Mouse (Mus musculus) stomach, postnatal 0 days (tissue): ENCODE measurements around the gene Prune2. TPM values are rescaled to one million over a fixed set of nuclear protein-coding genes. Genes with fewer than 3 reads are reported as not detected.

Experiments used
- ATAC-seq: fragments of 200-750 bp; cut with Nextera tagmentation; 2 replicates; pipeline ENCODE4 v1.8.0; 2017; ENCODE audit not compliant: low FRiP score, low TSS enrichment
- DNase-seq: peaks from one replicate; pipeline ENCODE4 v3.0.0-alpha.2; 2016; ENCODE audit warnings: low spot score
- H3K27ac ChIP-seq: fragments of 300-500 bp; sonication (generic); replicated peaks from 2 replicates; pipeline ENCODE4 v1.5.1; 2014; ENCODE audit warnings: mild to moderate bottlenecking, control low read depth
- H3K27me3 ChIP-seq: fragments of 300-500 bp; sonication (generic); 2 replicates; pipeline ENCODE4 v1.6.1; 2014; ENCODE audit warnings: low read length; ENCODE audit not compliant: control insufficient read depth, insufficient read depth
- H3K36me3 ChIP-seq: fragments of 300-500 bp; sonication (generic); 2 replicates; pipeline ENCODE4 v1.6.1; 2014; ENCODE audit warnings: low read length, mixed read lengths; ENCODE audit not compliant: control insufficient read depth, insufficient read depth
- H3K4me1 ChIP-seq: fragments of 300-500 bp; sonication (generic); replicated peaks from 2 replicates; pipeline ENCODE4 v1.6.1; 2014; ENCODE audit warnings: antibody characterized with exemption; ENCODE audit not compliant: control insufficient read depth, insufficient read depth
- H3K4me2 ChIP-seq: fragments of 300-500 bp; sonication (generic); replicated peaks from 2 replicates; pipeline ENCODE4 v1.6.1; 2014; ENCODE audit warnings: low read depth, mild to moderate bottlenecking, control low read depth, moderate library complexity
- H3K4me3 ChIP-seq: fragments of 300-500 bp; sonication (generic); 2 replicates; pipeline ENCODE4 v1.5.1; 2014; ENCODE audit warnings: low read depth, low read length, control low read depth
- H3K9ac ChIP-seq: fragments of 300-500 bp; sonication (generic); 2 replicates; pipeline ENCODE4 v1.6.1; 2014; ENCODE audit warnings: mild to moderate bottlenecking, low read length, control low read depth, mixed read lengths
- H3K9me3 ChIP-seq: fragments of 300-500 bp; sonication (generic); 2 replicates; pipeline ENCODE4 v1.6.1; 2016; ENCODE audit warnings: low read length; ENCODE audit not compliant: control insufficient read depth
- CTCF ChIP-seq: IDR thresholded peaks from 2 replicates; pipeline ENCODE4 v1.5.1; 2016; ENCODE audit warnings: antibody characterized with exemption, low read depth, mild to moderate bottlenecking, moderate library complexity
- EP300 ChIP-seq: optimal IDR thresholded peaks from 2 replicates; pipeline ENCODE3; 2016; ENCODE audit warnings: antibody characterized with exemption
- WGBS: fragments of 180-500 bp; shearing (Covaris S2); extraction: QIAGEN DNeasy Blood & Tissue Kit; methylation state at CpG from one replicate; pipeline ENCODE4 v1.1.7; 2014; 5-methylcytosine and 5-hydroxymethylcytosine counted together
- polyA plus RNA-seq: library from polyadenylated mRNA; unstranded; fragments of >200 nt; fragmentation: Nextera tagmentation; extraction: Ambion mirVana; gene quantifications from 2 replicates; pipeline ENCODE4 v1.2.1, GENCODE M21; 2015

Gene Prune2
- polyA plus RNA-seq, 1 experiment from 2014 or later: 2.0 TPM

- Histone ChIP-seq H3K4me2 (no peak overlapping the region), H3K27ac (no peak overlapping the region), H3K4me3 (no peak overlapping the region), H3K27me3 (no peaks in the 10 kb centered on the region), H3K36me3 (no peaks in the 10 kb centered on the region), H3K4me1 (no peaks in the 10 kb centered on the region), H3K9me3 (no peaks in the 10 kb centered on the region), H3K9ac (no peak overlapping the region)
- no peak for ATAC-seq
- TF ChIP-seq CTCF: no peak
- TF ChIP-seq EP300: no peak
- no peak for DNase-seq
- 72% methylated on average over 7 of the region's 7 CpGs for WGBS
These were observed 113.1 kb downstream of the Prune2 start for GRCm38 (mm10) chr19:17069067-17069466.

- DNase-seq: no peak
- H3K27me3 ChIP-seq: no peaks in the 10 kb centered on the region
- H3K4me1 ChIP-seq: no peaks in the 10 kb centered on the region
- H3K9me3 ChIP-seq: no peaks in the 10 kb centered on the region
- no peak overlapping the region for H3K27ac ChIP-seq
- WGBS: 85% methylated on average over 5 of the region's 5 CpGs
- no peak overlapping the region for H3K9ac ChIP-seq
- no peak overlapping the region for H3K4me2 ChIP-seq
- no peaks in the 10 kb centered on the region for H3K36me3 ChIP-seq
- no peak overlapping the region for H3K4me3 ChIP-seq
- ATAC-seq: no peak
- TF ChIP-seq CTCF (0 out of 2 replicates have a peak, but pooled peaks have one; percentile 8), EP300 (no peak)
These were observed 115.3 kb downstream of the Prune2 start for GRCm38 (mm10) chr19:17071205-17071604.

DNA sequence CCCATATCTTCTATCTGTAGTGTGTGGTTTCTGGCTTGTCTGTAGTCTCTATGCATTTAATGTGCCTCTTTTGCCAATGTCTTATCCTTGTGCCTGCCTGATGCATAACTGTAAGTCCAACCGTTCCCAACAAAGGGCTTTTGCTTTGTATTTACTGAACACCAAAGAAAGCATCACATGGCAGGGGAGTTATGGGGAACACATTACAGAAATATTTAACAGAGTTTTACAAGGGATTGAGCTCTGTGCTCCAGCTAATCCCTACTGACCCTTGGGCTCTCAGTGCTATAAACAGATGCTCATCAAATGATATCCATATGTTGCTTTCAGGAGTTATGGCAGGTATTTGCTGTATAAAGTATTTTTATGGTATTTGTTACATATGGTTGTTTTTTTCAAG lies 116.3 kb downstream of the Prune2 start:
- no peaks in the 10 kb centered on the region for H3K9me3 ChIP-seq
- no peaks in the 10 kb centered on the region for H3K27me3 ChIP-seq
- no peaks in the 10 kb centered on the region for H3K4me1 ChIP-seq
- 51% methylated on average over 1 of the region's 1 CpGs for WGBS
- no peak for ATAC-seq
- H3K4me2 ChIP-seq: no peak overlapping the region
- TF ChIP-seq CTCF: no peak
- no peak for TF ChIP-seq EP300
- H3K9ac ChIP-seq: no peak overlapping the region
- no peak overlapping the region for H3K27ac ChIP-seq
- H3K4me3 ChIP-seq: no peak overlapping the region
- no peak for DNase-seq
- H3K36me3 ChIP-seq: no peaks in the 10 kb centered on the region

- Histone ChIP-seq H3K4me3 (no peak overlapping the region), H3K27me3 (no peaks in the 10 kb centered on the region), H3K9ac (no peak overlapping the region), H3K4me1 (no peaks in the 10 kb centered on the region), H3K9me3 (no peaks in the 10 kb centered on the region), H3K4me2 (no peak overlapping the region), H3K27ac (no peak overlapping the region), H3K36me3 (no peaks in the 10 kb centered on the region)
- no peak for DNase-seq
- TF ChIP-seq CTCF: no peak
- no peak for TF ChIP-seq EP300
- ATAC-seq: no peak
- 45% methylated on average over 8 of the region's 8 CpGs for WGBS
These were observed 122.9 kb downstream of the Prune2 start for GRCm38 (mm10) chr19:17078643-17079316.

DNA sequence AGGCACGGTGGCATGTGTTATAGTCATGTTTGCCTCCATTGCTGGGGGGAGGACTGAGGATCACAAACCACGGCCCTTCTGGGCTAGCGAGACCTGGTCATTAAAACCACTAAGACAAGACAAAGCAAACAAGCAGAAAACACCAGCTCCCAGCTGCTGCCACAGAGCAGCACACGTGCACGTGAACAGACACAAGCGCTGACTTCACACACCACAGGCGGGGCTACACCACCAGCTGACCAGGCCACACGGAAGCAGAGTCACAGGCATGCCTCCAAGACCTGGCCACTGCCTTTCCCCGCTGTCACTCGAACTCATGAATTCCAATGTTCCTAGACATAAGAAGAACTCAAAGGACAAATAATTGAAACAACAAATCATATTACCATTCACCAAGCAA lies 125.5 kb downstream of the Prune2 start:
- WGBS: 78% methylated on average over 10 of the region's 10 CpGs
- no peak overlapping the region for H3K4me3 ChIP-seq
- ATAC-seq: no peak
- TF ChIP-seq EP300: no peak
- TF ChIP-seq CTCF: no peak
- no peaks in the 10 kb centered on the region for H3K27me3 ChIP-seq
- no peaks in the 10 kb centered on the region for H3K4me1 ChIP-seq
- no peak overlapping the region for H3K4me2 ChIP-seq
- no peak for DNase-seq
- H3K9me3 ChIP-seq: no peaks in the 10 kb centered on the region
- H3K9ac ChIP-seq: no peak overlapping the region
- H3K36me3 ChIP-seq: no peaks in the 10 kb centered on the region
- H3K27ac ChIP-seq: no peak overlapping the region

- no peak overlapping the region for H3K4me2 ChIP-seq
- H3K27ac ChIP-seq: no peak overlapping the region
- H3K4me1 ChIP-seq: no peaks in the 10 kb centered on the region
- 28% methylated on average over 8 of the region's 8 CpGs for WGBS
- H3K27me3 ChIP-seq: no peaks in the 10 kb centered on the region
- no peaks in the 10 kb centered on the region for H3K36me3 ChIP-seq
- H3K9me3 ChIP-seq: no peaks in the 10 kb centered on the region
- DNase-seq (no peak), ATAC-seq (no peak)
- TF ChIP-seq CTCF: no peak
- no peak for TF ChIP-seq EP300
- no peak overlapping the region for H3K9ac ChIP-seq
- no peak overlapping the region for H3K4me3 ChIP-seq
These were observed 138.1 kb downstream of the Prune2 start for GRCm38 (mm10) chr19:17094067-17094466.
